Mouse (Mus musculus): ENCODE results near the gene Sf3b4.
A peak's percentile ranks its signal among the peaks of the same experiment; 100 is the strongest.
"Not testable (repeated sequence)": the region's sequence is repeated elsewhere in the genome, so short reads cannot be mapped to it uniquely, and the experiment has no call there.

The Sf3b4 gene

GRCm38 (mm10) chr3:96173185-96173584 is 1.1 kb downstream of the Sf3b4 start:
- no peak for DNase-seq (ENCODE audit: extremely low read depth, low read depth)

- DNase-seq (ENCODE audit: extremely low read depth, low read depth), result not testable (repeated sequence)
Observed at GRCm38 (mm10) chr3:96174042-96174441, 1.9 kb downstream of the Sf3b4 start.

DNA sequence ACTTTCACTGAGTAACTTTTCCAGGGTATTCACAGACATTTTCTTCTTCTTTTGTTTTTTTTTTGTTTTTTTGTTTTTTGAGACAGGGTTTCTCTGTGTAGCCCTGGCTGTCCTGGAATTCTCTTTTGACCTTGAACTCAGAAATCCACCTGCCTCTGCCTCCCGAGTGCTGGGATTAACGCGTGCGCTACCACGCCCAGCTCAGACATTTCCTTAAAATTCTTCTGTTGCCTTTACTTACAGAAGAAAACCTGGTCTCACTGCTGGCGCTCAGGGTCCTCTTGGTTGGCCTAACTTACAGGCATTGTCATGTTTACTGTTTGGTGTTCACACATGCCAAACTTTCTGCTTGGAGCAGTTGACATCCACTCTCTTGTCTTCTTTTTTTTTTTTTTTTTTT is 3.1 kb downstream of the Sf3b4 start:
- no peak for DNase-seq (ENCODE audit: extremely low read depth, low read depth)

GRCm38 (mm10) chr3:96178427-96178826 is 6.3 kb downstream of the Sf3b4 start:
- no peak for DNase-seq (ENCODE audit: extremely low read depth, low read depth)

- DNase-seq (ENCODE audit: extremely low read depth, low read depth), result no peak
Observed at GRCm38 (mm10) chr3:96178902-96179301, 6.8 kb downstream of the Sf3b4 start.

GRCm38 (mm10) chr3:96179531-96179930 is 7.4 kb downstream of the Sf3b4 start:
- no peak for DNase-seq (ENCODE audit: extremely low read depth, low read depth)

DNA sequence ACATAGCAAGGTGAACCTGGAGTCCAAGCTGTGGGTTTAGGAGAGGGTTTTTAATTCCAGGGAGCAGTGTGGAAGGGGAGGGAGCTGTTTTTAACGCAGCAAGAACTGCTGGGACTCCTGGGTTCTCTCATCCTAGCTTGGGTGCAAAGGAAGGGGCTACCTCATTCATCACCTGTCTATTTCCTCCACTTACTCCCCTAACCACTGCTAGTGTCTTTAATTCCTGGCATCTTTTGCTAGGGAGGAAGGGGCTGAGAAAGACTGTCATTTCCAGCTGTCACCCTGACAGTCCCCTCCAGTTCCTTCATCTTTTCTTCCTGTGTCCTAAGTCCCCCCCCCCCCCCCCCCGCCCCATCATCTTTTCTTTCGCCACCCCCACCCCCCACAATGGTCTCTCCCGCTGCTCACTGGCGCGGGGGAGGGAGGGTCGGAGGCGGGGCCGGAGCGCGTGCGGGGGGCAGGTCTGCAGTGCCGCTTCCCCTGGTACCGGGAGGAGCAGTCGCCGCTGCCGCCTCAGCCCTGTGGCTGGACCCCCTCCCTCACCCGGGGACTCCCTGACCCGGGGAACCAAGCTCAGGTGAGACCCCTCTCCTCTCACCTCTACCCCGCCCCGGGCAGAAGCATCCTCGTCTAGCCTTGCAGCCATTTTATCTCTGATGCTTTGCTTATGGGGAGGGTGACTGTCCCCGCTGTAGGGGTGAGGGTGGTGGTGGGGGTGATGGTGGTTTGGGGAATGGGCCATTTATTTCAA is 8.8 kb downstream of the Sf3b4 start, which contains the start of gene Sv2a:
Gene Sv2a (plus strand): TSS at position 425 of the 751 bp plus-strand sequence.
- no peak for DNase-seq (ENCODE audit: extremely low read depth, low read depth)

DNA sequence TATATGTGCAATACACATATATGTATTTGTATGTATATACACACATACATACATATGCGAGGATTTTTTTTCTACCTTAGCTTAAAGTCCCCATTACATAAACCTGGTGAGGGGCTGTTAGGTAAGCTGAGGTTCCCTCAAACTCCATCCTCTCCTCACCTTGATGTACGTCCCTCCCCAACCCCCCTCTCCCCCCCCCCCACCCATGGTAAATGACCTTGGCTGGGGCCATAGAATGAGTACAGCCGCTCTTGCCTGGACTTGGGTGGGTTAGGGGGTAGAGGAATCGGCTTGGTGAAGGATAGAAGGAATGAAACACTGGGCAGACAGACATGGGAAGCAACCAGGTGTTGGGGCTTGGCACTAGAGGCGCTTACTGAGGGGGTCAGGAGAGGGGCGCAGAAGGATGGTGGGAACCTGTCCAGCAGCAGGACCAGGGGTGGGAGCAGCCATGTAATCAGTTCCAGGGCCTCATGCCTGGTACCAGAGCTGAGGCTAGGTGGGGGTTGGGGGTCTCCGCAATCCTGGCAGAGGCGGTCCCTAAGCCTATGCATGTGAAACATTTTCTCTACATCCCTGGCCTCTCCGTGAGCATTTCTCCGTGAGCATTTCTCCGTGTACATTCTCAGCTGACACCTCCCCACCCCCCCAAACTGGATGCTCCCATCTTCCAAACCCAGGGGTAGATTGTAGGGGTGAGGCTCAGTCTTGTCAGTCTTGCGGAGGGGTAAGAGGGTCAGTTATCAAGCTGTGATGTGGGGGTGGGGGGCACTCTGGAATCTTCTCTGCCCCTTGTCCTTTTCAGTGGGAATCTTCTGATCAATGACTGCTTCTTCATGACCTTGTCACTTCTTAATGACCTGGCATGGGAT is 9.6 kb downstream of the Sf3b4 start:
- no peak for DNase-seq (ENCODE audit: extremely low read depth, low read depth)

DNA sequence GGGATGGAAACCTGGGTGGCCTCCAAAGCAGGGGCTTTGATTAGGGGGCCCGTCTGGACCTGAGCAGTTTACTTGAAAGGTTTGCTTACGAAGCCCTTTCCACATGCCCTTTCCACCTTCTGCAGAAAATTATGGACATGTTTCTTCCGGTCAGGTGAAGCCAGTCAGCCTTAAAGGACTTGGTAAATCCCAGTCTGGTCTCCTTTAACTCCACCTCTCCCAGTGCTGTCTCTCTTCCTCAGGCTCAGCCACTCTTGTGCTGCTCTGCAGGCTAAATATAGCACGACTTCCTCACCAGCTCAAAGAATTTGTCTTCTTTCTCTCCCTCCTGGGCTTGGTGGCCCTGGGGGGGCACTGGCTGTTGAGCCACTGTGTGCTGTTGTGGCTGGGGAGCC is 10.2 kb downstream of the Sf3b4 start:
- DNase-seq (ENCODE audit: extremely low read depth, low read depth), result no peak

GRCm38 (mm10) chr3:96192977-96193376 is 20.8 kb downstream of the Sf3b4 start:
- DNase-seq (ENCODE audit: extremely low read depth, low read depth), result no peak

- no peak for DNase-seq (ENCODE audit: extremely low read depth, low read depth)
Observed at GRCm38 (mm10) chr3:96194966-96195365, 22.8 kb downstream of the Sf3b4 start.

GRCm38 (mm10) chr3:96195616-96196313 is 23.6 kb downstream of the Sf3b4 start:
- no peak for DNase-seq (ENCODE audit: extremely low read depth, low read depth)

- peak; percentile 52 for DNase-seq (ENCODE audit: extremely low read depth, low read depth)
Observed at GRCm38 (mm10) chr3:96196437-96197128, 24.5 kb downstream of the Sf3b4 start.

GRCm38 (mm10) chr3:96197129-96197749 is 25.1 kb downstream of the Sf3b4 start:
- peak; percentile 99 for DNase-seq (ENCODE audit: extremely low read depth, low read depth)

- DNase-seq (ENCODE audit: extremely low read depth, low read depth), result peak; percentile 90
Observed at GRCm38 (mm10) chr3:96198181-96198580, 26.0 kb downstream of the Sf3b4 start.

GRCm38 (mm10) chr3:96198601-96199251 is 26.6 kb downstream of the Sf3b4 start:
- DNase-seq (ENCODE audit: extremely low read depth, low read depth), result not testable (repeated sequence)

- DNase-seq (ENCODE audit: extremely low read depth, low read depth), result no peak
Observed at GRCm38 (mm10) chr3:96199731-96200130, 27.6 kb downstream of the Sf3b4 start.

GRCm38 (mm10) chr3:96207819-96208218 is 35.7 kb downstream of the Sf3b4 start:
- DNase-seq (ENCODE audit: extremely low read depth, low read depth), result no peak

- DNase-seq (ENCODE audit: extremely low read depth, low read depth), result no peak
Observed at GRCm38 (mm10) chr3:96209242-96209641, 37.1 kb downstream of the Sf3b4 start.

DNA sequence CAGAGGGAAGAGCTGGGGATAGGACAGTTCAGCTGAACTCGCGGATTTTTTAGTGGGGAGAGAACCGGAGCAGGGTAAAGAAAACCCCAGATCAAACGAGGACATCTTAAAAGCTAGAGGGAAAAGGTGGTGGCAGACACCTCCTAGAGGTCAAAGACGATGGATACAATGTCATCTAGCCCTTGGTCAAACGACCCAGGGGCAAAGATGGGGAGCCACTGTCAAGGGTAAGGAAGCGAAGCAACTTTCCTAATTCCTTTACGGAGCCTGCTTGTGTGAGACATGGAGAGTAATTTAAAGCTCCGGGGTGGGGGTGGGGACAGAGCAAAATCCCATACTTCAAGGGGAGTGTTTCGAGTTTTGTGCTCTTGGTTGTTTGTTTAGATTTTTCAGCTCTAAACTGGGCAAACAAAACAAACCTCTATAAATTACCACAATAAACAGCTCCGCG is 47.1 kb downstream of the Sf3b4 start:
- DNase-seq (ENCODE audit: extremely low read depth, low read depth), result peak; percentile 67

Data from MEL-GATA-1-ER (cell line).